Mouse (Mus musculus): ENCODE results near the gene Dcaf4. TPM values are rescaled to one million over a fixed set of nuclear protein-coding genes. Genes with fewer than 3 reads are reported as not detected.
A peak's percentile ranks its signal among the peaks of the same experiment; 100 is the strongest.

Gene Dcaf4
- polyA plus RNA-seq, 1 experiment from 2014 or later = 31.5 TPM

GRCm38 (mm10) chr12:83523892-83524291, 3.6 kb downstream of the Dcaf4 start:
- ATAC-seq (replicated peaks; ENCODE audit: low FRiP score, low TSS enrichment, low read depth) = no peak

DNA sequence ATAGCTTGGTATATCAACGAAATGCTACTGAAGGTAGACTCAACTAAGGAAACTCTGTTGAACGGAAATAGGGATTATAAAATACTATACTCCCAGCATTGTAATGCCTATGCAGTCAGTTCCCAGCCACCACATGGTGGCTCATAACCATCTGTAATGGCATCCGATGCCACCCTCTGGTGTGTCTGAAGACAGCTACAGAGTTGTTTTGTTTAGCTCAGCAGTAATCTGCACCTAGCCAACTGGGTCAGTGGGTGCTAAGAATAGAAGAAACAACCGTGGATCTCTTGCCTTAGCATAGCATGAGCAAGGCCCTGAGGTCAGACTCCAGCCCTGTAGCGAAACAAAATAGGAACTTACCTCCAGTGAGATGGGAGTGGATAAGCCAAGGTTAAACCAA, 4.1 kb downstream of the Dcaf4 start:
- H3K27me3 ChIP-seq (replicated peaks; ENCODE audit: control insufficient read depth, insufficient read depth, low read length) = no peaks in the 10 kb centered on the region
- no peak overlapping the region for H3K4me2 ChIP-seq (ENCODE audit: low read length)
- WGBS = 86% methylated on average over 5 of the region's 5 CpGs
- DNase-seq (ENCODE audit: low spot score) (no peak), ATAC-seq (replicated peaks; ENCODE audit: low FRiP score, low TSS enrichment, low read depth) (no peak)
- H3K4me3 ChIP-seq (ENCODE audit: low read depth, low read length) = no peak overlapping the region
- H3K27ac ChIP-seq (ENCODE audit: low read depth) = no peak overlapping the region
- no peak overlapping the region for H3K9ac ChIP-seq (ENCODE audit: low read length)
- H3K9me3 ChIP-seq (ENCODE audit: control insufficient read depth, low read length) = no peaks in the 10 kb centered on the region
- H3K4me1 ChIP-seq (replicated peaks; ENCODE audit: control insufficient read depth, insufficient read depth, low read length) = peaks cover 7% of the 10 kb centered on the region
- H3K36me3 ChIP-seq (ENCODE audit: control insufficient read depth, insufficient read depth, low read length) = 0 out of 2 replicates have a peak, but pooled peaks cover 3% of the 10 kb centered on the region

More at GRCm38 (mm10) chr12:83523892-83524291, 3.6 kb downstream of the Dcaf4 start:
- no peak overlapping the region for H3K27ac ChIP-seq (ENCODE audit: low read depth)
- H3K4me1 ChIP-seq (replicated peaks; ENCODE audit: control insufficient read depth, insufficient read depth, low read length) = peaks cover 7% of the 10 kb centered on the region
- no peak overlapping the region for H3K4me3 ChIP-seq (ENCODE audit: low read depth, low read length)
- H3K9me3 ChIP-seq (ENCODE audit: control insufficient read depth, low read length) = no peaks in the 10 kb centered on the region
- H3K36me3 ChIP-seq (ENCODE audit: control insufficient read depth, insufficient read depth, low read length) = 0 out of 2 replicates have a peak, but pooled peaks cover 3% of the 10 kb centered on the region
- no peak overlapping the region for H3K9ac ChIP-seq (ENCODE audit: low read length)
- WGBS = 74% methylated on average over 4 of the region's 4 CpGs
- H3K4me2 ChIP-seq (ENCODE audit: low read length) = no peak overlapping the region
- no peaks in the 10 kb centered on the region for H3K27me3 ChIP-seq (replicated peaks; ENCODE audit: control insufficient read depth, insufficient read depth, low read length)
- DNase-seq (ENCODE audit: low spot score) = no peak

DNA sequence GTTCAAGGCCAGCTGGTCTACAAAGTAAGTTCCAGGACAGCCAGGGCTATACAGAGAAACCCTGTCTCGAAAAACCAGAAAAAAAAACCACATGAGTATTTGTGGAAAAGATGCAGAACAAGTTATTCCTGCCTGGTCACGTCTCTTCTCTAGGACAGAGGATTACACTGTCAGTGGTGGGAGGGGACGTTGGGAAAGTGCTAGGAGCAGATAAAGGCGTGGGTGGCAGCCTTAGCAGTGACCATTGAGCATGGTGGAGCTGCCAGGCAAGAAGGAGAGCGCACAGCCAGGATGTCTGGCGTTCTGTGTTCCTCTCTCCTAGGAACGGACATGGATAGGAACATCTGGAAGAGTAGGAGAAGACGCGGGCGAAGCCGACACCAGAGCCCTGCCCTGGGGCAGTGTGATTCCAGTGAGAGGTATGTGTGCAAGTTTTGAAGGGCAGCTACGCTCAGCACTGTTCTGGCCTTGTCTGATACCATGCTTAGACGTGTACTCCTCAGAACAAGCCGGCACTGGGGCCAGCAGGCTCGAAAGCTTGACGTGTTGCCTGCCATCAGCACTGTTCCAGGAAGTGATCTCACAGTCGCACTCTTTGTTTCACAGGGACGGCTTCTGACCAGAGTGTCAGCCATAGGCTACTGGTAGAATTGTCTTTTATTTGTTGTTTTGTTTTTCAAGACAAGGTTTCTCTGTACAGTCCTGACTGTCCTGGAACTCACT, 5.7 kb downstream of the Dcaf4 start:
- H3K27me3 ChIP-seq (replicated peaks; ENCODE audit: control insufficient read depth, insufficient read depth, low read length) = no peaks in the 10 kb centered on the region
- no peak overlapping the region for H3K4me3 ChIP-seq (ENCODE audit: low read depth, low read length)
- 71% methylated on average over 18 of the region's 18 CpGs for WGBS
- DNase-seq (ENCODE audit: low spot score) = no peak
- H3K9me3 ChIP-seq (ENCODE audit: control insufficient read depth, low read length) = no peaks in the 10 kb centered on the region
- H3K27ac ChIP-seq (ENCODE audit: low read depth) = no peak overlapping the region
- no peak overlapping the region for H3K4me2 ChIP-seq (ENCODE audit: low read length)
- H3K36me3 ChIP-seq (ENCODE audit: control insufficient read depth, insufficient read depth, low read length) = peaks cover 14% of the 10 kb centered on the region
- H3K4me1 ChIP-seq (replicated peaks; ENCODE audit: control insufficient read depth, insufficient read depth, low read length) = peaks cover 6% of the 10 kb centered on the region
- H3K9ac ChIP-seq (ENCODE audit: low read length) = no peak overlapping the region
- ATAC-seq (replicated peaks; ENCODE audit: low FRiP score, low TSS enrichment, low read depth) = 0 out of 2 replicates have a peak, but pooled peaks have one; percentile 29

DNA sequence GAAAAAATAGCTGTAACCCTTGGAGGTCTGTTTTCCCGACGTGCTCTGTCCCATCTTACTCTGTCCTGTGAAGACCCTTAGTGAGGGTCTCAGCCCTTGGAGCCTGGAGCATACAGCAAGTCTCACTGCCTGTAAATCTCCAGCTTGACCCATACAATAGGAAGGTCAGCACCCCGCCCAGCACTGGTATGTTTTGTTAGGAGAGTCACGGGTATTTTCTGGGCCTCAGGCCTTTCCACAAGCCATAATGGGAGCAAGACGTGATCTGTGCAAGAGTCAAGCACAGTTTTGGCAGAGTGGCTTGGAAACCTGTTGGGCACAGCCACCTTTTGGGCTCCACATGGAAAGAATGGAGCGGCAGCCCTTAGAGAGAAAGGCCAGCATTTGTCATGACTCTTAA, 7.5 kb downstream of the Dcaf4 start:
- no peaks in the 10 kb centered on the region for H3K4me1 ChIP-seq (replicated peaks; ENCODE audit: control insufficient read depth, insufficient read depth, low read length)
- no peak overlapping the region for H3K4me3 ChIP-seq (ENCODE audit: low read depth, low read length)
- H3K36me3 ChIP-seq (ENCODE audit: control insufficient read depth, insufficient read depth, low read length) = peaks cover 18% of the 10 kb centered on the region
- no peak overlapping the region for H3K4me2 ChIP-seq (ENCODE audit: low read length)
- no peak for DNase-seq (ENCODE audit: low spot score)
- no peaks in the 10 kb centered on the region for H3K27me3 ChIP-seq (replicated peaks; ENCODE audit: control insufficient read depth, insufficient read depth, low read length)
- no peak overlapping the region for H3K27ac ChIP-seq (ENCODE audit: low read depth)
- no peak for ATAC-seq (replicated peaks; ENCODE audit: low FRiP score, low TSS enrichment, low read depth)
- no peaks in the 10 kb centered on the region for H3K9me3 ChIP-seq (ENCODE audit: control insufficient read depth, low read length)
- 70% methylated on average over 6 of the region's 6 CpGs for WGBS
- H3K9ac ChIP-seq (ENCODE audit: low read length) = no peak overlapping the region

DNA sequence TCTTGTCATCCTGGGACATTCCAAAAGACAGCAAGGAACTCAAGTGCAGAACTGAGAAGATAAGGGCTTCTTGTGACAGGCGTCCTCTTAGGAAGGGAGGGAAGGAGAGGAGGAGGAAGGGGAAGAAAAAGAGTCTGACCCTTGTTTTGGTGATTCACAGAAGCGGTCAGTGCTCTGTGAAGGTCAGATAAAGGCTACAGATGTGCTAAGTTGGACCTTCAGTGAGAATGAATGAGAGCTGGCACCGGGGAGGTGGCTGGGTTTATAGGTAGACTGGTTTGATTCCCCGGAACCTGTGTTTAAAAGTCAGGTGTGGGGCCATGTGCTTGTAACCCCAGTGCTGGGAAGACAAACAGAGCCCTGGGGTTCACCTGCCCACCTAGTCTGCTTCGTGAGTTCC, 8.4 kb downstream of the Dcaf4 start:
- no peaks in the 10 kb centered on the region for H3K9me3 ChIP-seq (ENCODE audit: control insufficient read depth, low read length)
- H3K27ac ChIP-seq (ENCODE audit: low read depth) = no peak overlapping the region
- no peaks in the 10 kb centered on the region for H3K4me1 ChIP-seq (replicated peaks; ENCODE audit: control insufficient read depth, insufficient read depth, low read length)
- ATAC-seq (replicated peaks; ENCODE audit: low FRiP score, low TSS enrichment, low read depth) = no peak
- H3K36me3 ChIP-seq (ENCODE audit: control insufficient read depth, insufficient read depth, low read length) = peaks cover 22% of the 10 kb centered on the region
- H3K27me3 ChIP-seq (replicated peaks; ENCODE audit: control insufficient read depth, insufficient read depth, low read length) = no peaks in the 10 kb centered on the region
- no peak for DNase-seq (ENCODE audit: low spot score)
- no peak overlapping the region for H3K4me3 ChIP-seq (ENCODE audit: low read depth, low read length)
- no peak overlapping the region for H3K4me2 ChIP-seq (ENCODE audit: low read length)
- no peak overlapping the region for H3K9ac ChIP-seq (ENCODE audit: low read length)
- WGBS = 85% methylated on average over 5 of the region's 5 CpGs

GRCm38 (mm10) chr12:83531992-83532391, 11.7 kb downstream of the Dcaf4 start:
- H3K36me3 ChIP-seq (ENCODE audit: control insufficient read depth, insufficient read depth, low read length) = peaks cover 27% of the 10 kb centered on the region
- 86% methylated on average over 6 of the region's 6 CpGs for WGBS
- H3K9me3 ChIP-seq (ENCODE audit: control insufficient read depth, low read length) = no peaks in the 10 kb centered on the region
- DNase-seq (ENCODE audit: low spot score) = no peak
- no peaks in the 10 kb centered on the region for H3K27me3 ChIP-seq (replicated peaks; ENCODE audit: control insufficient read depth, insufficient read depth, low read length)
- no peak overlapping the region for H3K4me3 ChIP-seq (ENCODE audit: low read depth, low read length)
- no peak overlapping the region for H3K4me2 ChIP-seq (ENCODE audit: low read length)
- 0 out of 2 replicates have a peak, but pooled peaks cover 3% of the 10 kb centered on the region for H3K4me1 ChIP-seq (replicated peaks; ENCODE audit: control insufficient read depth, insufficient read depth, low read length)
- no peak overlapping the region for H3K27ac ChIP-seq (ENCODE audit: low read depth)
- no peak overlapping the region for H3K9ac ChIP-seq (ENCODE audit: low read length)
- ATAC-seq (replicated peaks; ENCODE audit: low FRiP score, low TSS enrichment, low read depth) = no peak

GRCm38 (mm10) chr12:83532966-83533365, 12.7 kb downstream of the Dcaf4 start:
- no peak for ATAC-seq (replicated peaks; ENCODE audit: low FRiP score, low TSS enrichment, low read depth)
- 89% methylated on average over 3 of the region's 3 CpGs for WGBS

GRCm38 (mm10) chr12:83534190-83534589, 13.9 kb downstream of the Dcaf4 start:
- H3K4me1 ChIP-seq (replicated peaks; ENCODE audit: control insufficient read depth, insufficient read depth, low read length) = 0 out of 2 replicates have a peak, but pooled peaks cover 3% of the 10 kb centered on the region
- no peak overlapping the region for H3K9ac ChIP-seq (ENCODE audit: low read length)
- DNase-seq (ENCODE audit: low spot score) (no peak), ATAC-seq (replicated peaks; ENCODE audit: low FRiP score, low TSS enrichment, low read depth) (no peak)
- H3K4me3 ChIP-seq (ENCODE audit: low read depth, low read length) = no peak overlapping the region
- no peaks in the 10 kb centered on the region for H3K27me3 ChIP-seq (replicated peaks; ENCODE audit: control insufficient read depth, insufficient read depth, low read length)
- peaks cover 42% of the 10 kb centered on the region for H3K36me3 ChIP-seq (ENCODE audit: control insufficient read depth, insufficient read depth, low read length)
- no peak overlapping the region for H3K27ac ChIP-seq (ENCODE audit: low read depth)
- 86% methylated on average over 3 of the region's 3 CpGs for WGBS
- no peaks in the 10 kb centered on the region for H3K9me3 ChIP-seq (ENCODE audit: control insufficient read depth, low read length)
- no peak overlapping the region for H3K4me2 ChIP-seq (ENCODE audit: low read length)

More at GRCm38 (mm10) chr12:83532966-83533365, 12.7 kb downstream of the Dcaf4 start:
- no peak overlapping the region for H3K9ac ChIP-seq (ENCODE audit: low read length)
- H3K4me2 ChIP-seq (ENCODE audit: low read length) = no peak overlapping the region
- no peaks in the 10 kb centered on the region for H3K27me3 ChIP-seq (replicated peaks; ENCODE audit: control insufficient read depth, insufficient read depth, low read length)
- DNase-seq (ENCODE audit: low spot score) = no peak
- H3K4me3 ChIP-seq (ENCODE audit: low read depth, low read length) = no peak overlapping the region
- H3K4me1 ChIP-seq (replicated peaks; ENCODE audit: control insufficient read depth, insufficient read depth, low read length) = 0 out of 2 replicates have a peak, but pooled peaks cover 3% of the 10 kb centered on the region
- H3K36me3 ChIP-seq (ENCODE audit: control insufficient read depth, insufficient read depth, low read length) = peaks cover 33% of the 10 kb centered on the region
- no peak overlapping the region for H3K27ac ChIP-seq (ENCODE audit: low read depth)
- no peaks in the 10 kb centered on the region for H3K9me3 ChIP-seq (ENCODE audit: control insufficient read depth, low read length)

- H3K36me3 ChIP-seq (ENCODE audit: control insufficient read depth, insufficient read depth, low read length) = peaks cover 47% of the 10 kb centered on the region
- no peak for ATAC-seq (replicated peaks; ENCODE audit: low FRiP score, low TSS enrichment, low read depth)
- H3K9me3 ChIP-seq (ENCODE audit: control insufficient read depth, low read length) = no peaks in the 10 kb centered on the region
- no peak for DNase-seq (ENCODE audit: low spot score)
- no peak overlapping the region for H3K27ac ChIP-seq (ENCODE audit: low read depth)
- H3K27me3 ChIP-seq (replicated peaks; ENCODE audit: control insufficient read depth, insufficient read depth, low read length) = no peaks in the 10 kb centered on the region
- WGBS = 73% methylated on average over 11 of the region's 11 CpGs
- 0 out of 2 replicates have a peak, but pooled peaks cover 3% of the 10 kb centered on the region for H3K4me1 ChIP-seq (replicated peaks; ENCODE audit: control insufficient read depth, insufficient read depth, low read length)
- H3K9ac ChIP-seq (ENCODE audit: low read length) = no peak overlapping the region
- no peak overlapping the region for H3K4me2 ChIP-seq (ENCODE audit: low read length)
- H3K4me3 ChIP-seq (ENCODE audit: low read depth, low read length) = no peak overlapping the region
Measured at GRCm38 (mm10) chr12:83535428-83535827, 15.2 kb downstream of the Dcaf4 start.

All from intestine, embryonic 14.5 days (tissue).